Mouse (Mus musculus) heart, postnatal 14 days (tissue): Measurements from ENCODE around the gene Nfyb. TPM values are rescaled to one million over a fixed set of nuclear protein-coding genes. Genes with fewer than 3 reads are reported as not detected.

Source experiments
- DNase-seq, 2 experiments: peaks; one replicate each; pipeline ENCODE4 v3.0.0; 2021 to 2022
- intact Hi-C: fragments of 180-260 bp; cut with DNase I; formaldehyde crosslinking; loops from one replicate; pipeline ENCODE4 v1.15.1; 2025
- total RNA-seq, 2 experiments: library from RNA; stranded (reverse); gene quantifications; 2 replicates each; pipeline ENCODE4 v1.2.3; 2021

The Nfyb gene
- total RNA-seq, 2 experiments from 2014 or later: 14.6 to 15.2 TPM

DNA sequence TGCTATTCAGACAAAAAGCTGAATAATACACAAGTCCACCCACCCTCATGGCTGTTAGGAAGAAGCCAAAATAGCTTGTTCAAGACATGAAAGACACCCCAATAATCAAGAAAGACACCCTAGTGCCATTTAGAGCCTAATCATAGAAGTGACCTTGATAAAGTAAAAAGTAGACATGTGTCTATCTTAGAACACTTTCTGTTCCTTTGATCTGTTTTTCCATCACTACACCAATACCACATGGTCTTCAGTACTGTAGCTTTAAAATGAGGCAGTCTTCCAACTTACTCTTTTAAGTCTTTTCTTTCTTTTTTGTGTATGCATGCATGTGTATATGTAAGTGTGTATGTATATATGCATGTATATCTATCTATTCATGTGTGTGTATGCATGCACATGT lies 16.9 kb upstream of the Nfyb start:
- no peak for DNase-seq
- intact Hi-C loops: no loop called here

DNA sequence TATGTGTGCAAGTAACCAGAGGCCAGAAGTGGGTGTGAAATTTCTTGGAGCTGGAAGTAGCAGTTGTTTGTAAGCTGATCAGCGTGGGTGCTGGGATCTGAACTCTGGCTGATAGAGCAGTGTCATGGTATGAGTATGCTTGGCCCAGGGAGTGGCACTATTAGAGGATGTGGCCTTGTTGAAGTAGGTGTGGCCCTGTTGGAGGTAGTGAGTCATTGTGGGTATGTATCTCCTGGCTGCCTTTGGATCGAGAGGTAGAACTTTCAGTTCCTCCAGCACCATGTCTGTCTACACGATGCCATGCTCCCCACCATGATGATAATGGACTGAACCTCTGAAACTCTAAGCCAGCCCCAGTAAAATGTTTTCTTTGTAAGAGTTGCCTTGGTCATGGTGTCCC lies 16.4 kb upstream of the Nfyb start:
- intact Hi-C loops: no loop called here
- DNase-seq: no peak

DNA sequence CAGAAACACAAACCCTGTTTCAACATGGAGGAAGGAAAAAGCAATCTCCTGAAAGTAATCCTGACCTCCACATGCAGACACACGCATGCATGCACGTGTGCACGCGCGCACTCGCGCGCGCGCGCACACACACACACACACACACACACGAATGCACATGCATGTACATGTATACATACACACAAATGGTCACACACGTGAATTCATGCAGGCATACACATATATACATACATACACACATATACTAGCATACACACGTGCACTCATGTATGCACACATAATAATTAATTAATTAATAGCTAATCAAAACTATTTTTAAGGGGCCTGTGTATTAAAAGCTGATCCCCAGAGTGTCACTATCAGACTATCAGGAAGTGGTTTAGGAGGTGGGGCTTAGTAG lies 15.9 kb upstream of the Nfyb start:
- intact Hi-C loops: no loop called here
- no peak for DNase-seq

DNA sequence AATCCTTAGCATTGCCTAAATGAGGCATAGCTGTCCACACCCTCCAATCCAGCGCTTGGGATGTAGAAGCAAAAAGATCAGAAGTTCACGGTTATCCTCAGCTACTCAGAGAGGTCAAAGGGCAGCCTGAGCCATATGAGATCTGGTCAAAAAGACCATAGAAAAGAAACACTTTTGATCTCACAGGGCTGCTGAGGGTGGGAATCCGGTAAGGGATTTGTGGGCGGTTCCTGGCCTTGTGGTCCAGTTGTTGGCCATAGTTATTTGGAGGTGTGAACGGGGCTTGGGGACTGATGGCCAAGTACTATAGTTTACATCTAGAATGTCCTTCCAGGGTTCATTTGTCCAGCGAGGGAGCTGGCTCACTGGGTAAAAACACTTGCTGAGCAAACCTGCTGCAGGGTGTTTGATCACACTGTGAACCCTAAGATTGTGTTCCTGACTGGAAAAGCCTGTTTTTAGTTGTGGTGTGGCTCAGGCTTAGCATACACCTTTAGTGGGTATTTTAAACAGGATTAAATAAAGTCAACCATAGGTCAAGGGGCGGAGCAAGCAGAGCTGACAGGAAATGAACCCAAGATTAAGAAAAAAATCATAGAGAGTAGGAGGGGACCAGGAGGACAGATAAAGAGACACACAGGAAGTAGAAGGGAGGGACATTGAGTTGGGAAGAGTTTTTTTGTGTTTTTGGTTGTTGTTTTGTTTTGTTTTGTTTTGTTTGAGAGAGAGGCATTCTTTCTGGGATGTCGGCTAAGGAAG lies 15.0 kb upstream of the Nfyb start:
- intact Hi-C loops: no loop called here
- no peak for DNase-seq

DNA sequence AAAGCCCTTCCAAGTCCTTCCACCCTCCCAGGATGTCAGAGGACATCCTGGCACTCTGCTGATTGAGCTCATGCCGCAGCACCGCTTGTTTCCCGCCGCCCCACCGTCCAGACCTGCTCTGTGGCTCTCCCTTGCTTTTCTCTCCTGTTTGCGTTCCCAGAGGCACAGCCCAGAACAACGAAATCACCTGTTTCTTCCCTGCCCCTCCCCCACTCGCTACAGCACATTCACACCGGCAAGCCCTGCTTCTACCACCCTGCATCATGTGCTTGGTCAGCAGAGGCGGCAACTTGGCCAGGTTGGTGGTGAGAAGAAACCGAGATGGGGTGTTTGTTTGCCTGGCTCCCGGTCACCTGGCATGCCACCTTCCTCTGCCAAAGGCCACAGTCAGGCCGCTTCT lies 13.9 kb upstream of the Nfyb start:
- DNase-seq: no peak
- intact Hi-C loops: no loop called here

DNA sequence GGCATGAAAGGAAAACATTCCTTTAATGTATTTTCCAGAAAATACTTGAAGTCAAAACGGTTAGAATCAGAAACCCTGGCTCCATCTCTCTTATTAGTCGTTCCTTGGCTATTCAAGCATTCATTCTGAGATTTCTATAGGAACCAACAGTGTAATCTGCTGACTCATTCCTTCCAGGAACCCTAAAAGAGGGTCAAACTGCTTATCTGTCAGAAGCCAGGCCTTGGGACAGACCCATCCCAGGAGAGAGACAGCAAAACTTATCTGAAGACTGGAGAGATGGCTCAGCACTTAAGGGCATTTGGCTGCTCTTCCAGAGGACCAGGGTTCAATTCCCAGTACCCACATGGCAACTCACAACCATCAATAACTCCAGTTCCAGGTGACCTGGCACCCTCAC lies 13.1 kb upstream of the Nfyb start:
- intact Hi-C loops: no loop called here
- DNase-seq: no peak

DNA sequence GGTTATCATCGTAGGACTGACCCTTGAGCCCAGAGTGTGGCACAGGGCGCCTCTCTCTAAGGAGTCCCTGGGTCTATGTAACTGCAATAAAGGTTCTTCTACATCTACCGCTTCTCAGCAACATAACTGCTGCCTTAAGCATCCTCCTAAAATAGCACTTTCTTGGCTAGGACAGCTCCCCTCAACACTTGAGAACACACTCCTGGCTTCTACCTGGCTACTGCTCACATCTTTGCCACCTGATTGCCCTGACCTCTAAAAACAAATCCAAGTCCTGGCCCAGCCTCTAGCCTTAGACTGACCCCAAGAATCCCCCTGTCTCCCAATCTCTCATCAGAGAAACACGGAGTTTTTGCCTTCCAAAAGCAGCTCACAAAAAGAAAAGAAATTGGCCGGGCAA lies 10.9 kb upstream of the Nfyb start:
- DNase-seq: no peak
- intact Hi-C loops: no loop called here

DNA sequence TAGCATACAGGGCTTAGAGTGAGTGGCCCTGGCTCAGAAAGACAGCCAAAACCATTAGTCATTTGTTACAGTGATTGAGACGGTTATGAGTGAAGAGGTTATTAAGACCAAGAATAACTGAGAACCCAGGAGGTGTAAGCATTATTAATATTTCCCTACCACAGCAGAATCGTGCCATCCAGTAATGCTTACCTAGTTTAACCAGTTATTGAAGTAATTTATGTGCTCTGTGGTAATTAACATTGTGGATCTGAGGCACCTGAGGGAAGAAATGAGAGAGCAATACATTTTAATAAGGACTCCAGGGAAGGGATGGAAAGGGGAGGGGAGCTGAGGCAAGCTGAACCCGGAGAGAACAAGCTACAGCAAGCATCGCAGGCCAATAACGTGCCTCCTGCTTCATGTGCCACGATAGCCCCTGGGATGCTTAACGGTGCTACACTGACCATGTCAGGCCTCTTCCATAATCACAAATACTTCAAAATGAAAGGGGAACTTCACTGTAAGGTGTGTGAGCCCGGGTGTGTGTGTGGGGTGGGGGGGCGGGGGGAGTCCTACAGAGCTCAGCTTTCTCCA lies 7.7 kb upstream of the Nfyb start:
- intact Hi-C loops: no loop called here

DNA sequence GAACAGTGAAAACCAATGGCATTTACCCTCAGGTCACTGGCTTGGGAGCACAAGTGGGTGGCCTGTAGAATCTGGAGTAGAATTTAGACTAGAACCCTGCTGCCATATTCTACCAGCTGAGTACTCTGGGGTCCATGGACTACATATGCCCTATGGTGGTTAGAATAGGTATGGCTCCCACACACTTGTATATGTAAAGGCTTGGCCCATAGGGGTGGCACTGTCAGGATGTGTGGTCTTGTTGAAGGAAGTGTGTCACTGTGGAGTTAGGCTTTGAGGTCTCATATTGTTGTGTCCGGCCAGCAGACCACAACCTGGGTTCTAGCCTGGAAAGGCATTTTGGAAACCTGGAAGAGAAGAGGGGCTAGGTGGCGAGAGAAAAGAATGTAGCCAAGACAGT lies 6.8 kb upstream of the Nfyb start:
- intact Hi-C loops: no loop called here
- DNase-seq: no peak

More for the DNA sequence above, 7.7 kb upstream of the Nfyb start:
- DNase-seq: no peak

DNA sequence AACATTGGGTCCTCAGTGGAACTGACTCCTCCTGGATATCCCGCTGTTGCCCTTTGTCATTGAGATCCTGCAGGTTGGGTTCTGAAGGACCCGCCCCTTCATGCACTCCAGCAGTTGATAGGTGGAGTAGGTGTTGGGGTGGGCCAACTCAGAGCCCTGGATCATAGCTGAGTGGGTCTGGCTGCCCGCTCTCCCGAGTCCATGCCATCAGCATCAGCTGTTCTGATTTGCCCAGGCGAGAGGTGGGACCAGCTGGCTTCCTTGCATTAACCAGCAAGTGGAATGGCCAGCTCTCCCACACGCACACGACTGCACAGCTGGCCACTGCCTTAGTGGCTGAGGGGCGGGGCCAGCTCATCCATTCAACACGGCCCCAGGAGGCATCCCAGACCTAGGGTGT lies 5.0 kb upstream of the Nfyb start:
- intact Hi-C loops: loop anchor here (5.0 kb wide), 1 partner anchor 38 kb away; no protein-coding TSS in a partner anchor

DNA sequence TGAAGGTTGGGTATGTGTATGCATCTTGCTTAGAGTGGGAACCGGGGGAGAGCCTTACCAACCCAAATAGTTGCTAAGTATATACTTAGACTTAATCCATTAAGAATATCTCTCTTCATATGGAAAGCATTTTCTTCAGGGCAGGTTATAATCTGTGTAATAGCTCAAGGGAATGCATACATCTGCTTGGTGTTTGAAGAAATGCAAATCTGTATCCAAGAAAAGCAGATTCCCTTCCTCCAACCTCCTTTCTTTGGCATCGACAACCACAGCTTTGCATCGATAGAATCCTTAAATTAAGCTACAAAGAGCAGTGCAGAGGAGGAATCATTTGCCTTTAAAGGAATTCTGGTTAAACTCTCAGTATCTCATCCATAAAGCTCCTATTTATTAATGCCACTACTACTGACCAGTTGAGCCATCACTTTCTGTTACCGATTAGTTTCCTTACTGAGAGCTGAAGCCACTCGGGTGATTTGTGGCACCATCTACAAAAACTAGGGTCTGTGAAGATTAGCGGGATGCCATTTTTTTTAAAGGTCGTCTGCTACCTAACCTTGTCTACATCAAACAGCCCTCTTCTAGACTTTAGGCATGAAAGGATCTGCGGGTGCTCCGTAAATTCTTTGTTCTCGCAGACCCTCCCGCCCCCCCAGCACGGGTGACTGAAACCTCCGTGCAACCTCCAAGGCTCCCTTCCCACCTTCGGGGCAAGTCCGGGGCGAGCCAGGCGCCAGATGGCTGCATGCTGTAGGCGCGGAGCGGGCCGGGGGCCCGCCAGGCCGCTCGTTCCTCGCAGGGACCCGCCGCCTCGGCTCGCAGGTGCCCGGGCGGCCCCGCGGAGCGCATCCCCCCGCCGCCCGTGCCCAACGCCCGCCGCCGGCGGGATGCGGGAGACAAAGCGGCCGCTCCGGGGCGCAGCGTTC lies 925 bp downstream of the Nfyb start:
- intact Hi-C loops: loop anchor here (5.0 kb wide), 1 partner anchor 66 kb away; the partner anchor contains the start of gene Hcfc2
- peak; percentile 49 to 58 for DNase-seq

More for the DNA sequence above, 5.0 kb upstream of the Nfyb start:
- no peak for DNase-seq

DNA sequence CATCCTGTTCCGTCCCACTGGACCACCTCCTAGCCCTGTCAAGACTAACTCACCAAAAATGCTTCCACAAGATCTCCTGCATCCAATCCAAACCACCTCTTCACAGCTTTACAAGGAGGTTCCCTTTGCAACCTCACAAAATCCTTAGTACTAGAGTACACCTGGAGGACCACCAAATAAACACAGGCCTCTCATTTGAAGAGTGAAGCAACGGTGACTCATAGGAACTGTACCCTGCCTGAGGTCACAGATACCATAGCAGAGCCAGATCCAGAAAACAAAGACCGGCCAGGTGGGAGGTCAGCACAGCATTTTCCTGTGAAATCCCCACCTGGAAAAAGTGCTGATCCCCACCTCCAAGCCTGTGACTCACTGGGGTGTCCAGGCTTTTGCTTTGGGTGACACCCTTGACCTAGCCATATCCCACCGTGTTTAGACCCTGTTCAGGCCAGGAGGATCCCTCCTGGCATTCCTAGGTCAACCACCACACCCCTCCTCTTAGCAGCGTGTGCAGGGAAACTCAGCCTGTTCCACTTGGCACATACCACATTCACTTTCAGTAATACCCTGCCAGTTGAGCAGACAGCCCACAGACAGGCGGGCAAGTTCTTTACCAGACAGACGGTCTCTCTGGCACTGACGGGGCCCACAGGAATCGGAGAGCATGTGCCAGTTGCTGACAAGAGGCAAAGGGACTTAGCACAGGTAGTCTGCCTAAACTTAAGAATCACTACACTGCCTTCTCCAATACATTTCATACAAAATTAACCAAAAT lies 2.7 kb downstream of the Nfyb start:
- DNase-seq: no peak
- intact Hi-C loops: loop anchor here (5.0 kb wide), 1 partner anchor 64 kb away; the partner anchor contains the start of gene Hcfc2

DNA sequence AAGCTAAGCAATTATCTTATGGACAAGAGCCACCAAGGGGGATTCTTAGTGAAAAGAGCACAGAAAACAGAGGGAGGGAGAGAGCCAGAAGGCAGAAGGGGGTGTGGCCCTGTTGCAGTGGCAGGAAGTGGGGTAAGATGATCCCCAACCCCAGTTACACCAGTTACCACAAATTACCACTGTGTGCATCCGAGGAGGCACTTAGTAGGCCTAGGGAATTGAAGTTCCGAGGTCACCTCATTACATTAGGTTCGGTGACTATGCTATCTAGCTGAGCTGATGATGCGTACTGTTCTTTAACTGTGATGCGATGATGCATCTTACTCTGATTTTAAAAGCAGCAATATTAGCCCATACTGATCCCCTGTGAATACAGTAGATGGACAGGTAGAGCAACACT lies 4.2 kb downstream of the Nfyb start:
- intact Hi-C loops: loop anchor here (5.0 kb wide), 2 partner anchors 52 to 62 kb away; partner anchors contain the start of gene Hcfc2

DNA sequence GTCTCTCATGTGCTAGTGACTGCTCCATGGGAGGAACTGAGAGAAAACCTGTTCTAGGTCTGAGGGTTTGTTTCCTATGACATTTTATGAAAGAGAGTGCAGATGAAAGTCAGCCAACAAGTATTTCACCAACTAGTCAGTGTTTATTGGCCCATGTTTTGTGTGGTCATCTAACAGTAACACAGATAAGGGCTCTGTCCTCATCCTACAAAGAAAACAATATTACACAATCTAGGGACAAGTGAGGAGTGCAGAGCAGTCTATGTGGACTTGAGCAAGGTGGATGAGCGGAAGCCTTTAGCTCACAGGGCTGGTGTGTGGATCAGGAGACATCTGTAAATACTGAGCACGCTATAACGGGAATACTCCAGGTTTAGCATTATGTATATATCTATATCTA lies 5.1 kb downstream of the Nfyb start:
- intact Hi-C loops: loop anchor here (5.0 kb wide), 1 partner anchor 52 kb away; no protein-coding TSS in a partner anchor
- DNase-seq: no peak

More for the DNA sequence above, 4.2 kb downstream of the Nfyb start:
- no peak for DNase-seq

DNA sequence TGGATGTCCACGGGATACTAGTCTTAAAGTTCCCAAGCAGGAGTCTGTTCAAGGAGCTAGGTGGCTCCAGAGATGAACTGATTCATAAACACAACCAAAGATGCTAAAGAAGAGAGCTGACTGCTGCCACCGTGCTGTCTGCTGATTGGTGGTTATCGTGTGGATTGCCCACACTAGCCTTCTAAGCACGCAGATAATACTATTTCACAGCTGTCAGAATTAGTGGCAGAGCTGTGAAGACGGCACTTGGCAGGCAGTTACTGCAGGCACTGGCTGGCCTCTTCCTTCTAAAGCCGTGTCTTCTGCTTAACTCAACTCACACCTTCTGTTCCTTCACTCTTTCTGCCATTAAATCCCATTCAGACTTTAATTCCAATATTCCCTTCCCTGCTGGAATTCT lies 5.6 kb downstream of the Nfyb start:
- intact Hi-C loops: loop anchor here (5.0 kb wide), 1 partner anchor 51 kb away; no protein-coding TSS in a partner anchor
- no peak for DNase-seq

DNA sequence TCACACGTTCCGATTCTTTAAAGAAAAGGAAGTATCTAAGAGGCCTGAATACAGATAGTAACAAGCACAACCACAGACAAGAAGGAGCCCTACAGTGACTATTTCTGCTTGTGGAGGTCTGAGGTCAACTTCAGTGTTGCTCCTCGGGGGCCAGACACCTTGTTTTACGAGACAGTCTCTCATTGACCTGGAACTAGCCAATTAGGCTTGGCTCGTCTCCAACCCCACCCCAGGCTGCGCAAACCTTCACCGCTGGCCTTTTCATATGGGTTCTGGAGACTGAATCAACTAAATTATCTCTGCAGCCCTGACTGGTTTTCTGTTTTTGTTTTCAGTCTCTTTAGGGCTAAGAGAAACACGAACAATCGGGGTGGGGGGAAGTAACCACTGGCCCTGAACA lies 6.6 kb downstream of the Nfyb start:
- intact Hi-C loops: loop anchor here (5.0 kb wide), 1 partner anchor 50 kb away; no protein-coding TSS in a partner anchor
- DNase-seq: no peak

DNA sequence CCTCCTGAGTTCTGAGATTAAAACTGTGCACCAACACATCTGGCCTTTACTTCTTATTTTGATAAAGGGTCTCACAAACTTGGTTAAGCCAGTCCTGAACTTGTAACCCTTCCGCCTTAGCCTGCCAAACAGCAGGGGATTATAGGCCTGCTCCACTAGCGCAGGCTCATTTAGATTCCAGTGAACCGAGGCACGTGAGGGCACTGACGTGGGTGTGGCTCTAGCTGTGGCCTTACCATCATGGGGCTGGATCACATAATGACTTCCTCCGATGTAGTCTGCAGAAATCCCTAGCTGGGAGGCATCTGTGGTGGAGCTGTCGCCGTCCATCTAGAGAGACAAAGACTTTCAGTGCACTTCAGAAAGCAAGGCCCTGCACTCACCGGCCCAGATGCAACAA lies 7.5 kb downstream of the Nfyb start:
- DNase-seq: no peak
- intact Hi-C loops: loop anchor here (5.0 kb wide), 1 partner anchor 49 kb away; no protein-coding TSS in a partner anchor

DNA sequence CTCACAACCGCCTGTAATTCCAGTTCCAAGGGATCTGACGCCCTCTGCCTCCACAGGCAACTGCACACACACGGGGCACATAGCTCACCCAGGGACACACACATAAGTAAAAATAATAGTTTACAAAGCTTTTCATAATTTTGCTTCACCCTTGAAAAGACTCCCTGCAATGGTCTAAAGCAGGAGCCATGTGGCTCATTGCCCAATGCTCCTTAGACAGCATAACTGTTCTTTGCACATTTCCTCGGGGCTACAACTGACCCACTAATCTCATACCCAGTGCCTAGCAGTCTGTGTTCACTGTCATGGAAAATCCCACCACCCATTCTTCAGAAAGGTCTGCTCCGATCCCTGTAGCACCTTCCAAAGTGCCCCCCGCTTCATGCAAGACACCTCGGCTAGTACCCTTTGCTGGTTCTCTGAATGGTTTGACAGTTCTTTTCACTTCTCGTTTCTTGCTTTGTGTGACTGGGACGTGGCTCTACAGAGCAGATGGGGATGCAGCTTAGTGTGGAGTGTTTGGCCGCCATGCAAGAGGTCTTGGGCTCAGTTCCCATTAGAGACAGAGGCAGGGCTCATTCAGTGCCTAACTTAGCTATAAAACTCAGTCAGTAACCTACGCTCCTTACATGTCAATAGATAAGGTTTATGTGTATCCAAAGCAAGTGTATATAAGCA lies 8.6 kb downstream of the Nfyb start:
- intact Hi-C loops: loop anchor here (5.0 kb wide), 1 partner anchor 48 kb away; no protein-coding TSS in a partner anchor
- DNase-seq: no peak

DNA sequence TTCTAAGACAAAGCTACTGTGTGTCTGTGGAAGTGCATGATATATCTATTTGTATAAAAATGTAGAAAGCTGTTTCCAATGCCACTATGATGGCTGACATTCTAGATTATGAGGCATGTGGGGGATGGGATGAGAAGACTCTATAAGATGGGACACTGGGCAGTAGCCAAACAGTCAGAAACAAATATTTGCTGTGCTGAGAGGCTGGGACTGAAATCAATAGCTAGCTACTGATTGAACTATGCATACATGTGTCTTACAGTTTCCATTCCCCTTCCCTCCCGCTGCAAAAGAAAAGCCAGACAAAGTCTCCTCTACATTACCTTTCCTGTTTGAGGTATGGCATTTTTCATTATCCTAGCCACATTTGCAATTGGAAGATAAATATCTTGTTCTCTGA lies 9.3 kb downstream of the Nfyb start:
- intact Hi-C loops: loop anchor here (5.0 kb wide), 1 partner anchor 47 kb away; no protein-coding TSS in a partner anchor
- DNase-seq: no peak
